Mouse (Mus musculus) neural tube, embryonic 14.5 days (tissue): ENCODE results near the gene Fto. TPM values are rescaled to one million over a fixed set of nuclear protein-coding genes. Genes with fewer than 3 reads are reported as not detected.

Experiments used
- ATAC-seq: fragments of 200-750 bp; cut with Nextera tagmentation; 2 replicates; pipeline ENCODE4 v1.8.0; 2017; ENCODE audit warnings: low read depth, mild to moderate bottlenecking, moderate TSS enrichment, moderate library complexity
- H3K27ac ChIP-seq: fragments of 300-500 bp; sonication (generic); 2 replicates; pipeline ENCODE4 v1.5.1; 2014; ENCODE audit warnings: low read depth, mild to moderate bottlenecking, control low read depth, low read length, moderate library complexity, mixed read lengths
- H3K27me3 ChIP-seq: fragments of 300-500 bp; sonication (generic); 2 replicates; pipeline ENCODE4 v1.6.1; 2014; ENCODE audit warnings: low read length; ENCODE audit not compliant: control insufficient read depth, insufficient read depth
- H3K36me3 ChIP-seq: fragments of 300-500 bp; sonication (generic); 2 replicates; pipeline ENCODE4 v1.6.1; 2014; ENCODE audit warnings: low read length, mixed read lengths; ENCODE audit not compliant: control insufficient read depth, insufficient read depth
- H3K4me1 ChIP-seq: fragments of 300-500 bp; sonication (generic); 2 replicates; pipeline ENCODE4 v1.6.1; 2014; ENCODE audit warnings: low read length; ENCODE audit not compliant: control insufficient read depth, insufficient read depth
- H3K4me2 ChIP-seq: fragments of 300-500 bp; sonication (generic); 2 replicates; pipeline ENCODE4 v1.6.1; 2014; ENCODE audit warnings: mild to moderate bottlenecking, low read depth, low read length, control low read depth
- H3K4me3 ChIP-seq: fragments of 300-500 bp; sonication (generic); 2 replicates; pipeline ENCODE4 v1.5.1; 2014; ENCODE audit warnings: low read depth, low read length, control low read depth, mixed read lengths
- H3K9ac ChIP-seq: fragments of 300-500 bp; sonication (generic); replicated peaks from 2 replicates; pipeline ENCODE4 v1.6.1; 2014; ENCODE audit warnings: low read depth, mild to moderate bottlenecking, control low read depth, low read length, mixed read lengths
- H3K9me3 ChIP-seq: fragments of 300-500 bp; sonication (generic); 2 replicates; pipeline ENCODE4 v1.6.1; 2016; ENCODE audit warnings: low read length; ENCODE audit not compliant: control insufficient read depth
- WGBS: fragments of 180-500 bp; shearing (Covaris S2); extraction: QIAGEN DNeasy Blood & Tissue Kit; methylation state at CpG from one replicate; pipeline ENCODE4 v1.1.7; 2014; 5-methylcytosine and 5-hydroxymethylcytosine counted together
- polyA plus RNA-seq: library from polyadenylated mRNA; unstranded; fragments of >200 nt; fragmentation: Nextera tagmentation; extraction: Ambion mirVana; gene quantifications from 2 replicates; pipeline ENCODE4 v1.2.1, GENCODE M21; 2014

The Fto gene
- polyA plus RNA-seq, 1 experiment from 2014 or later = 144 TPM

- no peak overlapping the region for H3K4me3 ChIP-seq
- H3K9ac ChIP-seq = no peak overlapping the region
- no peaks in the 10 kb centered on the region for H3K9me3 ChIP-seq
- ATAC-seq = 0 out of 2 replicates have a peak, but pooled peaks have one; percentile 42
- WGBS = 17% methylated on average over 14 of the region's 14 CpGs
- peaks cover 18% of the 10 kb centered on the region for H3K27me3 ChIP-seq
- no peak overlapping the region for H3K4me2 ChIP-seq
- no peak overlapping the region for H3K27ac ChIP-seq
- H3K36me3 ChIP-seq = no peaks in the 10 kb centered on the region
- H3K4me1 ChIP-seq = peaks cover 23% of the 10 kb centered on the region
These were observed 316.3 kb downstream of the Fto start for GRCm38 (mm10) chr8:91629594-91629993.

- Histone ChIP-seq H3K9me3 (no peaks in the 10 kb centered on the region), H3K27me3 (peaks cover 21% of the 10 kb centered on the region), H3K4me1 (peaks cover 23% of the 10 kb centered on the region), H3K36me3 (no peaks in the 10 kb centered on the region), H3K4me2 (no peak overlapping the region), H3K27ac (no peak overlapping the region), H3K9ac (no peak overlapping the region), H3K4me3 (no peak overlapping the region)
- 20% methylated on average over 16 of the region's 16 CpGs for WGBS
- ATAC-seq = peak; percentile 89
These were observed 317.2 kb downstream of the Fto start for GRCm38 (mm10) chr8:91630320-91631033.

GRCm38 (mm10) chr8:91632411-91632810 is 319.1 kb downstream of the Fto start:
- Histone ChIP-seq H3K4me1 (peaks cover 15% of the 10 kb centered on the region), H3K4me3 (no peak overlapping the region), H3K4me2 (no peak overlapping the region), H3K9ac (no peak overlapping the region), H3K36me3 (no peaks in the 10 kb centered on the region), H3K27ac (no peak overlapping the region), H3K27me3 (peaks cover 17% of the 10 kb centered on the region), H3K9me3 (no peaks in the 10 kb centered on the region)
- WGBS = 86% methylated on average over 8 of the region's 8 CpGs
- ATAC-seq = no peak

- no peak overlapping the region for H3K27ac ChIP-seq
- 94% methylated on average over 4 of the region's 4 CpGs for WGBS
- peaks cover 12% of the 10 kb centered on the region for H3K27me3 ChIP-seq
- no peak overlapping the region for H3K4me2 ChIP-seq
- no peak overlapping the region for H3K4me3 ChIP-seq
- H3K9ac ChIP-seq = no peak overlapping the region
- H3K36me3 ChIP-seq = no peaks in the 10 kb centered on the region
- ATAC-seq = no peak
- H3K4me1 ChIP-seq = peaks cover 8% of the 10 kb centered on the region
- H3K9me3 ChIP-seq = no peaks in the 10 kb centered on the region
These were observed 322.1 kb downstream of the Fto start for GRCm38 (mm10) chr8:91635406-91635805.

- no peak overlapping the region for H3K9ac ChIP-seq
- H3K36me3 ChIP-seq = no peaks in the 10 kb centered on the region
- peaks cover 2% of the 10 kb centered on the region; the same call in 1 of the 2 replicates for H3K4me1 ChIP-seq
- no peak overlapping the region for H3K27ac ChIP-seq
- no peak for ATAC-seq
- 89% methylated on average over 6 of the region's 6 CpGs for WGBS
- H3K4me3 ChIP-seq = no peak overlapping the region
- peaks cover 16% of the 10 kb centered on the region for H3K27me3 ChIP-seq
- H3K9me3 ChIP-seq = no peaks in the 10 kb centered on the region
- no peak overlapping the region for H3K4me2 ChIP-seq
These were observed 323.6 kb downstream of the Fto start for GRCm38 (mm10) chr8:91636887-91637286.

GRCm38 (mm10) chr8:91637684-91638083 is 324.4 kb downstream of the Fto start:
- Histone ChIP-seq H3K4me3 (no peak overlapping the region), H3K36me3 (no peaks in the 10 kb centered on the region), H3K4me2 (no peak overlapping the region), H3K27ac (no peak overlapping the region), H3K4me1 (peaks cover 2% of the 10 kb centered on the region; the same call in 1 of the 2 replicates), H3K9me3 (no peaks in the 10 kb centered on the region), H3K9ac (no peak overlapping the region), H3K27me3 (peaks cover 14% of the 10 kb centered on the region)
- ATAC-seq = no peak
- WGBS = 76% methylated on average over 9 of the region's 9 CpGs

GRCm38 (mm10) chr8:91638256-91638655 is 324.9 kb downstream of the Fto start:
- peaks cover 13% of the 10 kb centered on the region for H3K27me3 ChIP-seq
- no peak for ATAC-seq
- 34% methylated on average over 12 of the region's 12 CpGs for WGBS
- H3K4me1 ChIP-seq = peaks cover 2% of the 10 kb centered on the region; the same call in 1 of the 2 replicates
- H3K36me3 ChIP-seq = no peaks in the 10 kb centered on the region
- no peak overlapping the region for H3K27ac ChIP-seq
- no peak overlapping the region for H3K9ac ChIP-seq
- H3K9me3 ChIP-seq = no peaks in the 10 kb centered on the region
- no peak overlapping the region for H3K4me3 ChIP-seq
- H3K4me2 ChIP-seq = no peak overlapping the region

GRCm38 (mm10) chr8:91640471-91640870 is 327.1 kb downstream of the Fto start:
- 83% methylated on average over 7 of the region's 7 CpGs for WGBS
- Histone ChIP-seq H3K4me2 (no peak overlapping the region), H3K27me3 (peaks cover 8% of the 10 kb centered on the region), H3K27ac (no peak overlapping the region), H3K36me3 (no peaks in the 10 kb centered on the region), H3K9me3 (no peaks in the 10 kb centered on the region), H3K4me3 (no peak overlapping the region), H3K9ac (no peak overlapping the region), H3K4me1 (peaks cover 6% of the 10 kb centered on the region)
- ATAC-seq = no peak

- 26% methylated on average over 2 of the region's 2 CpGs for WGBS
- Histone ChIP-seq H3K36me3 (no peaks in the 10 kb centered on the region), H3K4me3 (no peak overlapping the region), H3K4me1 (peaks cover 10% of the 10 kb centered on the region), H3K4me2 (no peak overlapping the region), H3K9ac (no peak overlapping the region), H3K27ac (no peak overlapping the region), H3K27me3 (peaks cover 5% of the 10 kb centered on the region), H3K9me3 (no peaks in the 10 kb centered on the region)
- no peak for ATAC-seq
These were observed 332.2 kb downstream of the Fto start for GRCm38 (mm10) chr8:91645484-91645883.
